Mouse (Mus musculus) 416B (cell line): Measurements from ENCODE around the gene Cx3cl1.

Experiments used
- DNase-seq: peaks from one replicate; pipeline ENCODE4 v3.0.0; 2011; ENCODE audit warnings: low read depth

Gene Cx3cl1

GRCm38 (mm10) chr8:94773700-94774171, 1.9 kb downstream of the Cx3cl1 start:
- no peak for DNase-seq

GRCm38 (mm10) chr8:94774601-94775000, 2.8 kb downstream of the Cx3cl1 start:
- no peak for DNase-seq

DNA sequence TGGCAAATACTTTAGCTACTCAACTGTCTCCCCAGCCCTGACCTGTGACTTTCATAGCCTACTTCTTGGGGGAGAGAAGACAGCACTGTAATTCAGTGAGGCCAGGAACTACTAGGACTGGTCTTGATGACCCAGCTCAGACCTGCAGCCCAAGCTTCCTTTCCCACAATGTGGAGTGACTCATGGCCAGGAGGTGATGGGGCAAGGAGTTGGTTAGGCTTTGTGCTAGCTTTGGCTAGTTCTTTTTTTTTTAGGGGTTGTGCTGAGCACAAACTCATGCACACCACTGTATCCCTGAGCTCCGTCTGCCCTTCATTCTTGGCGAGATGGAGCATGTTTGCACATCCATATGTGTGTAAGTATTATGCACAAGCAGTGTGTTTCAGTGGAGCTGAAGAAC, 4.5 kb downstream of the Cx3cl1 start:
- peak; percentile 88 for DNase-seq

DNA sequence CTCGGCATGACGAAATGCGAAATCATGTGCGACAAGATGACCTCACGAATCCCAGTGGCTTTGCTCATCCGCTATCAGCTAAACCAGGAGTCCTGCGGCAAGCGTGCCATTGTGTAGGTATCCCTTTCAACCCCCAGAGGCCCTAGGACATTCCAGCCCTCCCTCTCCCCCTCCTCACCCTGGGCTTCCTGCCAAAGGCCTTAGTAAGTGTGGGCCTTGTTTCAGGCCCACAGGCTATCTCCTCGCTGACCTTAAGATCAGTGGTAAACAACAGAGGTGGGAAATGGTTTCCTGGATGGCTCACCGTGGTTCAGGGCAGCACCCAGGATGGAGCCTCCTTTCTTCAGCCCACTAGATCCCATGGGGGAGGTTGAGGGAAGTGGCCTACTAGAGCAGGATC, 6.2 kb downstream of the Cx3cl1 start:
- no peak for DNase-seq

DNA sequence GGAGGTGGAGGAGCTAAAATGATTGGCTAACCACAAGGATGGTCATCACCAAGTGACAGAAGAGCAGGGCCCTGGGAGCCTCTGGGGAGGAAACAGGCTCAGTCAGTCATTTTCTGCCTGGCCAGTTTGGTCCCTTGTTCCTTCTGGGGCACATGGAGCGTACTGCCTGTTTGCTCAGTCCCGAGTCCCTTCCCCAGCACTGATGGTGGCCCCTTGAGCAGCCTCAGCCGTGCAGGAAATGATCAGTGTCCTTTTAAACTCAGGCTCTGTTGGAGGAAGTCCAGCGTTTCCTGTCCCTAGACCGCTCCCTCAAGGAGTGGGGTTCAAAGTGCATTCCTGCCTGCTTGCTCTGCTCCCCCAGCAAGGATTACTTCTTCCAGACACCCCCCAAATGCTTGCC, 6.7 kb downstream of the Cx3cl1 start:
- peak; percentile 82 for DNase-seq

DNA sequence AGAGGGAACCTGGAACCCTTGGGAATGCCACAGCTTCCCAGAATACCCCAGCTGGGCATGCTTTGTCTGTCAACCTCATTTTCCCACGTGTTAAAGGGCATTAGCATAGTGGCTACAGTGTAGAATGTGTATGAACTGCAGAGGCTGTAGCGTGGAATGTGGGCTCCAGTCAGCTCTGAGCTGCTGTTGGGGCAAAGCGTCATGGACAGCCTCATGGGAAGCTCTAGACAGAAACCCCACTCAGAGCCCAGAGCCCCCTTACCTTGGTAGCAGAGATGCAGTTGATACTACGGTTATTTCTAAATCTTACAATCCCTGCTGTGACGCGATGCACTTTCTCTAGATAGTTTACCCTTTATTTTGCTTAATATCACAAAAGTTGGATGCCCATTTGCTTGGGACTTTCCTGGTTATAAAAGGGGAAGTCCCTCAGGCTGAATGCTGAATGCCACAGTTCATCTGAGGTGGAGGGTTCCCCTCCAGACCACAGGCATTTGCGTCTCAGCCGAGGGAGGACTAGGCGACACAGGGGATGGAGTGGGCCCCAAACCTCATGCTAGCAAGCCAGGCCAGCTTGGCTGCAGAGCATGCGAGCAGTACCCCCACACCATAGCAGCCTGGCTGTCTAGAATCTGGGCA, 7.2 kb downstream of the Cx3cl1 start:
- peak; percentile 71 for DNase-seq

DNA sequence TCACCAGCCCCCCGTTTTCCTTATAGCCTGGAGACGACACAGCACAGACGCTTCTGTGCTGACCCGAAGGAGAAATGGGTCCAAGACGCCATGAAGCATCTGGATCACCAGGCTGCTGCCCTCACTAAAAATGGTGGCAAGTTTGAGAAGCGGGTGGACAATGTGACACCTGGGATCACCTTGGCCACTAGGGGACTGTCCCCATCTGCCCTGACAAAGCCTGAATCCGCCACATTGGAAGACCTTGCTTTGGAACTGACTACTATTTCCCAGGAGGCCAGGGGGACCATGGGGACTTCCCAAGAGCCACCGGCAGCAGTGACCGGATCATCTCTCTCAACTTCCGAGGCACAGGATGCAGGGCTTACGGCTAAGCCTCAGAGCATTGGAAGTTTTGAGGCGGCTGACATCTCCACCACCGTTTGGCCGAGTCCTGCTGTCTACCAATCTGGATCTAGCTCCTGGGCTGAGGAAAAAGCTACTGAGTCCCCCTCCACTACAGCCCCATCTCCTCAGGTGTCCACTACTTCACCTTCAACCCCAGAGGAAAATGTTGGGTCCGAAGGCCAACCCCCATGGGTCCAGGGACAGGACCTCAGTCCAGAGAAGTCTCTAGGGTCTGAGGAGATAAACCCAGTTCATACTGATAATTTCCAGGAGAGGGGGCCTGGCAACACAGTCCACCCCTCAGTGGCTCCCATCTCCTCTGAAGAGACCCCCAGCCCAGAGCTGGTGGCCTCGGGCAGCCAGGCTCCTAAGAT, 7.9 kb downstream of the Cx3cl1 start:
- DNase-seq: no peak

GRCm38 (mm10) chr8:94780491-94781154, 8.8 kb downstream of the Cx3cl1 start:
- DNase-seq: no peak

DNA sequence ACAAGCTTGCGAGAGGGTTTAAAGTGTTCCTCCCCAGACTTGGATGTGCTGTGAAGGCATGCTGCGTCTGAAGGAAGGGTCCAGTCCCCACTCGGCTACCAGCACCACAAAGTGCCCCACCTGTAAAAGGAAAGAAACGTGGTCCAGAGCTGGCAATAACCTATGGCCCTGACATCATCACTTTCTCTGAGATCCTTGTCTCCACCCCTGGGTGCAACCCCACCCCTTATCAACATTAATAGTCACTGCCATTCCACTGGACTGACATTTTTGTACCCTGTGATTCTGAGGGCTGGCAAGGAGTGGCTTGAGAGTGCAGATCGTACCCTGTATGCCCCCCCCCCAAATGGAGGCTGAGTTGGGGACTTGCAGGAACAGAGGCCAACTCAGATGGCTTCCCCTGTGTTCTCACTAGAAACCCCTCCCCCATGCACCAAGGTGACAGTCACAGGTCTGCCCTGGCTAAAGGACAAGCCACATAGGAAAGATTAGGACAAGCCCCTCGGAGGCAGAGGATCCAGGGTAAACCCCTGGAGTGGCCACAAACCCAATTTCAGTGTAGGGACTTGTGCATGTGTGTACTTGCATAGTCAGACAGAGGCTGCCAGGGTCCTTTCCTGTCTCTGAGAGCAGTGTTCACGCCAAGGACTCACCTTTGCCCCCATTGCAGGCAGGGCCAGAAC, 9.5 kb downstream of the Cx3cl1 start:
- DNase-seq: no peak

DNA sequence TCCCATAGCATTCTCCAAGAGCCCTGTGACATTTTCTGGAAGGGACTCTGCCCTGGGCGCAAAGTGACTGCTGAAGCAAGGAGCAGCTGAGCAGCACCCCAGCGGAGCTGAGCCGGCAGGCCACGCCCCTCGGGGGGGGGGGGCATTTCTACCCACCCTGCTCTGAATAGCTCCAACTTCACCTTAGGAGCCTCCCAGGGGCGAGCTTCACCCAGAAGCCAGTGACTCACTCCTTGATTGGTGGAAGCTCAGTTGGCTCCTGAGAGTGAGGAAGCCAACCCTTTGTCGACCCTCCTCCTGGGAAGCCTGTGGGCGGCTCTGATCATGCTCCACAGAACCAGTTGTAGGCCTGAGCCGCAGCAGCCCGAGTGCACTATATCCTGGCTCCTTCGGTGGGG, 10.0 kb downstream of the Cx3cl1 start:
- DNase-seq: peak; percentile 38

DNA sequence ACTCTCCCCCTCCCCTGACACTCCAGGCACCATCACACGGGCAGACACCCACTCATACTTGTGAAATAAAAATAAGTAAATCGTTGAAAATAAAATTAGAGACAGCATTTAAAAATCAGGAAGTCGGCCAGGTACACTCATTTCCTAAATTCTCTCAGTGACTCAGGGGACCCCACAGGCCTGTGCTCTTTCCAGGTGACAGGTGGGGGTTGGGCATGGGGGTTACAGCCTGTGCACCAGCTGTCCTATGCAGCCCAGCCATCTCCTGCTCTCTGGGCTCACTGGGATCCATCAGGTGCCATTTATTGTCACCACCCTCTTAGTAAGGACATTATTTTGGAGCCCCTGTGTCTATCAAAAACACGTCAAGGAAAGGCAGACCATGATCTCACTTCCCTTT, 12.1 kb downstream of the Cx3cl1 start:
- DNase-seq: no peak

DNA sequence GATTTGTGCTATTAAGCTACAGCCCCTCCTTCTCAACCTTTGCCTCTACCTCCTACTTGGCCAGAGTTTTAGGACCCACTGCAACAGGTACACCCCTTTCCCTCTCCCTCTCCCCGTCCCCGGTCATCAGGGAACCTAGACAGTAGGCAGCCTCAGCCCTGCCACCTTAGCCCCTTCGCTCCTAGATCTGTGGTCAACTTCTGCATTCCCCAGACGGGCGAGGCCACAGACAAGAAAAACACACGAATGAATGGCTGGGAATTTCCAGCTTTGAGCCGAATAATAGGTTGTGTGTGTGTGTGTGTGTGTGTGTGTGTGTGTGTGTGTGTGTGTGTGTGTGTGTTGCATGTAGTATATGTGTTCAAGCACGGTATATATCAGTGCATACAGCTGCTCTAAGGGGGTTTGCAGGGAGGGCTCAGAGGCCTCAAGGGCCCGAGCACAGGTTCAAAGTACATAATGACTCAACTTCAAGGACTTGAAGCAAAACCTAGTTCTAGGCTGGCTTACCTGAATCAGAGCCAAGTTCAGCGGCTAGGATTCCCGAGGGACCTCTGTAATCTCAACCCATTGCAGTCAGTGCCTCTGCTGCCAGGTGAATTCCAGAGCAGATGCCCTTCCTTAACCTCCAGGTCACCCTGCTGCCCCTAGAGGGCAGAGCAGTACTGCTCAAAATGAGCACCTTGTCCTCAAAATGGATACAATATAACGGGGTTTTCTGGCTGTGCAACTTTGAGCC, 13.6 kb downstream of the Cx3cl1 start:
- peak; percentile 80 for DNase-seq

DNA sequence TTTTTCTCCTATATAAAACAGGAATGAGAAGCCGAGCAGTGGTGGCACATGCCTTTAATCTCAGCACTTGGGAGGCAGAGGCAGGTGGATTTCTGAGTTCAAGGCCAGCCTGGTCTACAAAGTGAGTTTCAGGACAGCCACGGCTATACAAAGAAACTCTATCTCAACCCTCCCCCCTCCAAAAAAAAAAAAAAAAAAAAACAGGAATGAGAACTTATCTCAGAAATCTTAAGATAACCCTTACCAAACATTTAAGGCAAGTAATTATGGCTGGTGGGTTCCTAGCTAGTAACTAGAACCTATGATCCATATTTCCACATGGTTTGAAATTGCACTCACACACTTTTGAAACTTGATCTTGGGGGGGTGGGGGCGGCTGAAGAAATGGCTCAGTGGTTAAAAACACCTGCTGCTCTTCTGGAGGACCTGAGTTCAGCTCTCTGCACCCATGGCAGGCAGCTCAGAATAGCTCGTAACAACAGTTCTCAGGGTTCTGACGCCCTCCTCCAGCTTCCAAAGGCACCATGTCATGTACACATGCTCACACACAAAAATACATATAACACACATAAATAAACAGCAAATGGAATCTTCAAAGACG, 14.3 kb downstream of the Cx3cl1 start:
- DNase-seq: no peak

DNA sequence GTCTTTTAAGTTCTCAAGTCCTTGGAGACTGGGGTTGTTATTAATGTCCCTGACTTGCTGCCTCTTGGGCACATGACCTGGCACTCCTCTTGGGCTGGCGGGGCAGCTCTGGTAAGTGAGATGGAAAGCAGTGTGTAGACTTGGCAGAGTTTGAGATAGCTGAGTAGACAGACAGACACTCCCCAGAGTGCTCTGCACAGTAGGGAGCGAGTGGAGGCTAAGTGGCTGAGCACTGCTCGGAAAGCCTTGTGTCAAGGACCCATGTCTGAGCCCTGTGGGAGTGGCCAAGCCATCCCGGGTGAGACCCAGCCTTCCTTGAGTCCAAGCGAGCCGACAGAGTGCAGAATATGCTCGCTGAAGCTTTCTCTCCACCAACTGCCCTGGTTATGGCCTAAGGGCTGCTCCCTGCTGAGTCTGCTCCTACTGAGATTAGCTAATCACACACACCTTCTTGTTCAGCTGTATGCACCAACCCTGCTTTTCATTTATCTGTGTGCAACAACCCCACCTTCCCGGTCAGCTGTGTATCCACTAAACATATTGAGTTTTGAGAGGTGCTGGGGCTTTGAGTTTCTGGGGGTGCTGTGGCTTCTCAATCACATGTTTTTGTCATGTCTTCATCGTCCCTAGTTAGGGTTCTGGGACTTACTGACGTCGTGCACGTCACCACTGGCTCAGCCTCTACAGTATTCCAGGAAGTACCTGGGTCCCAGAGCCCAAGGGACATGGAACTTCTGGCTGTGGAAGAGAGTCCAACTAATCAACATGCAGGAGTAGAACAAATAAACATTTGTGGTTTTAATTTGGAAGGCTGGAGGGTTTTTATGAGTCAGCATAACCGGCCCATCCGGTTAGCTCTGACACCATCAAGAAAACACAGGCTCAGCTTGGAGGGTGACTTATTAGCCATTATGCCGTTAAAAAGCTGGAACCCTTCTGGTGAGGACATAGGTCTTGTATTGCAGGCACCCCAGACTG, 16.0 kb downstream of the Cx3cl1 start:
- peak; percentile 92 for DNase-seq

DNA sequence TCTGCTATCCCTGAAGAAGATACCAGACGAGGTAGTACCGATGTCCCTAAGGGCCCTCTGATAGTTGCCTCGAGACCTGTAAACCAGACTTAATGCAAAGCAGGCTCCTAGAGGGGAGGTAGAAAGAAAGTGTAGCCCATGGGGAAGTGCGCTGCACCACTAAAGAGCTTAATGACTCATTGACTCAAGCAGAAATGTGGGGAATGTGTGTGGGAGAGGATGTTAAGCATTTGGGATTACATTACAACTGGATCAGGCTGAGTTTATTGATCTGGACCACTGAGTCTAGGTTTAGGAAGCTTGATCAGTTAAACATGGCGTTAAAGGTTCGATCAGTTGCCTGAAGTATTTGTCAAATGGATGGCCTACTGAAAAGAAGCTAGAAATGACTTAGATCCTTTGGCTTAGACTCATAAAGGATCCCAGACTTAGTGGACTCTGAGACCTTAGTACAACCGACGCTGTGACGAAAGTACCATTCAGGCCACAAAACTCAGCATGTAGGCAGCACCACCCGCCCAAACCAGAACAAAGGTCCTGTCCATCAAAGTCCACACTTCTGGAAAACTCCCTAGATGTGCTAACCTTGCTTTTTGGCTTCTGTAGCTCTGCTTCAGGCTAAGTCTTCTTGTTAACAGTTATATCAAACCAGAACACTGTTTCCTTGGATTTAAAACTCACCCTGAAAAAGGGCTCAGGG, 17.6 kb downstream of the Cx3cl1 start:
- DNase-seq: no peak

DNA sequence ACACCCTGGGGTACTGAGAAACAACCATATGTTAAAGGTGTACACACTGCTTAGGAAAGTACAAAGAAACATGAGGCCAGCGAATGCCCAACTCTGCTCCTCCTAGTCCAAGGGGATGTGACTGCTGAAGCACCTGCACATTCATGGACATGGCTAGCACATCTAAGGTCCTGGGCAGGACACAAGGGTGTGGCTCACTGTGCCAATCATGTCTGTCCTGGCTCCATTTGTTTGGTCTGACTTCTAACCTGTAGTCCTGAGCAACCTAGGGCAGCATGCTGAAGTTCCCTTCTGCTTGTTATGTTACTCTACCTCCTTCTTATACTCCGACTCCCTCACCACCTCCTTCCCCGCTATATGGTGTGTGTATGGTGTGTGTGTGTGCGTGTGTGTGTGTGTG, 22.6 kb downstream of the Cx3cl1 start:
- no peak for DNase-seq

GRCm38 (mm10) chr8:94794782-94795181, 23.0 kb downstream of the Cx3cl1 start:
- DNase-seq: peak; percentile 72

GRCm38 (mm10) chr8:94800278-94800968, 28.6 kb downstream of the Cx3cl1 start:
- DNase-seq: peak; percentile 55
